Mouse (Mus musculus) CD4-positive, CD25-positive, alpha-beta regulatory T cell, adult 2 months (primary cell): ENCODE results near the gene Neurl2.
"Not testable (repeated sequence)": the region's sequence is repeated elsewhere in the genome, so short reads cannot be mapped to it uniquely, and the experiment has no call there.

Source experiments
- DNase-seq: peaks from one replicate; pipeline ENCODE4 v3.0.0-alpha.2; 2012; ENCODE audit warnings: low read depth, low spot score

Neurl2 gene

DNA sequence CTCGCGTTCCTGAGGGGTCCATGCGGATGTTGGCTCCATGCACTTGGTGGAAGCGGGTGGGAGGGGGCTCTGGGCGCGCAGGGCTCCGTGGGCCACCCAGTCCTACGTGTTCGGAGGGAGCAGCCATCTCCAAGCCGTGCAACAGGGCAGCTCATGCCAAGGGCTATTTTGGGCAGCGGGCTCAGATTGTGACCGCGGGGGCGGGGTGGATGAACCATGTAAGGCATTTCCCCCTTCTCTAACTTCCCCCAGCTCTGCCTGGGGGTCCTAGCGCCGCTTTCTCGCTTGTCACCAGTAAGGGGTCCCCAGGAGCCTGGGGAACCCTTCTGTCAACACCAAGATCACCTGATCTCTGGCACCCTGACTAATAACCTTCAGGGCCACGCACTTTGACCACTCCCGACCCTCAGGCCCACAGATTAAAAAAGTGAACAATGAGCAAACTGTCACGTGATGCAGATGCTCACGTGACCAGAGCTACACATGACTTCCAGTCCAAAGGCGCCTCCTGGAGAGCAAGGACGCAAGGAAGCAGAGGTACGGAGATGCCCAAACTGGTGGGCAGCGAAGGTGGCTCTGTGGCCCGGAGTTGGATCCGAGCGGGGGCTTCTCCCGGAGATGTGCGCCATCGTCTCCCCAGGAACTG is at the start of gene Neurl2:
TSS of gene Neurl2 (minus strand) at position 143 of the 646 bp plus-strand sequence.
- DNase-seq: peak; percentile 92

DNA sequence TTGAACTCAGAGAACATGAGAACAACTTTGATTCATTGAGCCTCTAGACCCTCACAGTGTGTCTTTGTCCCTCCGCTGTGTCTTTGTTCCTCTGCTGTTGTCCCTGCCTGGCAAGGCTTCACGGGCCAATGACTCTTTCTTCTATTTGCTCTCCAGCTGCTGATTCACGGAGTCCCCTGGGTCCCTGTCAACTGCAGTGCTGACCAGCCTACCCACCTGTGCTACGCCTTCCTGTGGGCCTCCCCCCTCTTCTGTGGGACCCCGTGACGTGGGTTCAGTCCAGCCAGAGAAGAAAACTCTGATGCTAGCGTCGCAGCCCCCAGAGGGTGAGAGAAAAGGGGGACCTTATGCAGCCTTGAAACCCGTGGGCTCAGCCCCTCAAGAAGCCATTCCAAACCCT is 49.4 kb upstream of the Neurl2 start:
- no peak for DNase-seq

DNA sequence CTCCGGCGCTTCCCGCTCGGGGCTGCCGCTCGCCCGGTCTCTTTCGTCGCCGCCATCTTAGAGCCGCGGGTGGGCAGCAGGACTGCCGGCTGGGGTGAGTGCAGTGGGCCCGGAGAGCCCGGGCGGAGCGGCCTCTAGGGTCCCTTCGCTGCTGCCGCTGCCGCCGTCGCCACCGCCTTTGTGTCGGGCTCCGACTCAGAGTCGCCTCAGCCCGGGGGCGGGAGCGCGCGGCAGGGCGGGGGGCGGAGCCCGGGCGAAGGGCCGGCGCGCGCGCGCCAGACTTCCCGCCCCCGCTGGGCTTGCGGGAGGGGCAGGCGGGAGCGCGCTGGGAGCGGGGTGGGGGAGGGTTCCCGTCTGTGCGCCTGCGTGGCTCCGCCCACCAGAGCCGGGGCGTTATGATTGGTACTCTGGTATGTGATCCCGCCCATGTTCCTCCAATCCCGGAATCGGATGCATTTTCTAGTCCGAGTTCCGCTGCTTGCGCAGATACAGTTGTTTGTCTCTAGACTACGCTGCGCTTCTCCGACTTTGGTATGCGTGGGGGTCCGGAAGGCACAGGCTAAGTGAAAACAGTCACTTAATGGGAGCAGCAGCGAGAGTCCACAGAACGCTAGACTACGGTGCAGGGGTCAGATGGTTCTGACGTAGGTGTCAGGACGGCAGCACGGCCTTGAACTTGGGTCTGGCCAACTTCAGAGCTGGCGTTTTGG is 46.5 kb upstream of the Neurl2 start:
- peak; percentile 98 for DNase-seq

DNA sequence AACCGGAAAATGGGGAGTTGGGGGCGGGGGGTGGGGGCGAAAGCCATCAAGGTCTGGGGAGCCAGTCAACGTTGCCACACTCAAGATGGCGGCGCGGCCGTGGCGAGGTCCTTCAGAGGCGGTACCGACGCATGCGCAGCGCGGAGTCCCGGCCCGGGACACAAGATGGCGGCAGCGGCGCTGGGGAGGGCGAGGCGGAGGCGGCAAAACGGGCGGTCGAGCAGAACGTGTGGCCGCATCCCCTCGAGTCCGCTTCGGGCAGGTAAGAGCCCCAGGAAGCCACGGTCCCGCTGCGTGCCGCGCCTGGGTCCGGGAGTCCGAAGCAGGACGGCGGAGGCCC is 45.9 kb upstream of the Neurl2 start, which contains the start of gene Pcif1:
TSS of gene Pcif1 (plus strand) at position 77 of the 340 bp plus-strand sequence.
- DNase-seq: peak; percentile 96

DNA sequence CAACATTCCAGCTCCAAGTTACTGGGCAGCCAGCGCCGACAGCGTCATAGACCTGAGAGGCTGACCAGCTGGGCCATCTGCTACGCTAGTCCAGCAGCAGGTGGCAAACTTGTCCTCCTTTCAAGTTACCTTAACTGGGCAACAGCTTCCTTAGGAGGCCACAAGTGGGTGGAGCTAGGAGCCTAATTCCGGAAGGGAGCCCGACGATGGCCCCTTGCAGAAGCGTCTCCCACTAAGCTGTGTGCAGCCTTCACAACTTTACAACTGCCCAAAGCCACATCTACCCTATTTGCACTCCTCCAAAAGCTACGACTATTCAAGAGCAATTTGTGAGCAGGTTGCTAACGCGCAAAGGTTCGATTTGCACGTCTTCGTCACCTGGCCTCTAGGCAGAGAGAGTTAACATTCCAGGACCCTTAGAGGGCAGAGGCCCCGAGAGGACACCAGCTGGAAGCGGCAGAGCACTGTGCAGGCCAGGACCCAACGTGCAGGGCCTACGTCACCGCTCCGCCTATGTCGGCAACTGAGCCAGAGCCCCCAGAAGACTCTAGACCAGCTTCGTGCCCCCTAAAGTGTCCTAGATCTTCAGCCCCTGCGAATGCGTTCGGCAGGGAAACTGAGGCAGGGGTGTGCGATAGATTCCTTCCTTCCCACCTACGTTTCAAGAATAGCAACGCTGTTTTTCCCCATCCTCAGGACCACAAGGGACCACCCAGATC is 45.4 kb upstream of the Neurl2 start:
- DNase-seq: peak; percentile 68

DNA sequence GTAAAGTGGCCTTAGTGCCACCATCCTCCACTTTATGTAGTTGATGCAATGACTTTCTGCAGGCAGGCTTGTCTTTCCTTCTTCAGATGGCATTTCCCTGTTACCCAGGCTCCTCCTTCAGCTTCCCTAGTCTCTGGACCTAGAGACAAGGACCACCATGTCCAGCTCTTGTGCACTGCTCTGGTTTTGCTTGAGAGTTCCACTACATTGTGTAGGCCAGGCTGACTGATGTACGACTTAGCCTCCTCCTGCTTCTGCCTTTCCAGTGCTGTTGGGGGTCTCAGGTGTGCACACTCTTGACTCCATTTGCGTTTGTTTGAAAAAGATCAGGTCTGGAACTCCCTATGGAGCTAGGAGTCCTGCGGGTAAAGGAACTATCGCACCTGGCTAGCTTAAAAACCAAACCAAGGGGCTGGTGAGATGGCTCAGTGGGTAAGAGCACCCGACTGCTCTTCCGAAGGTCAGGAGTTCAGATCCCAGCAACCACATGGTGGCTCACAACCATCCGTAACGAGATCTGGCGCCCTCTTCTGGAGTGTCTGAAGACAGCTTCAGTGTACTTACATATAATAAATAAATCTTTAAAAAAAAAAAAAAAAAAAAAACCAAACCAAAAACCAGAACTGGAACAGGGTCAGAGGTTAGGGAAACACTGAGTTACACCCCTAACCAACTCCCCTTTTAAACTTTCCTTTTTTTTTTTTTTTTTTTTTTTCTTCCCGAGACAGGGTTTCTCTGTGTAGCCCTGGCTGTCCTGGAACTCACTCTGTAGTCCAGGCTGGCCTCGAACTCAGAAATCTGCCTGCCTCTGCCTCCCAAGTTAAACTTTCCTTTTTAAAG is 44.3 kb upstream of the Neurl2 start:
- DNase-seq: not testable (repeated sequence)

DNA sequence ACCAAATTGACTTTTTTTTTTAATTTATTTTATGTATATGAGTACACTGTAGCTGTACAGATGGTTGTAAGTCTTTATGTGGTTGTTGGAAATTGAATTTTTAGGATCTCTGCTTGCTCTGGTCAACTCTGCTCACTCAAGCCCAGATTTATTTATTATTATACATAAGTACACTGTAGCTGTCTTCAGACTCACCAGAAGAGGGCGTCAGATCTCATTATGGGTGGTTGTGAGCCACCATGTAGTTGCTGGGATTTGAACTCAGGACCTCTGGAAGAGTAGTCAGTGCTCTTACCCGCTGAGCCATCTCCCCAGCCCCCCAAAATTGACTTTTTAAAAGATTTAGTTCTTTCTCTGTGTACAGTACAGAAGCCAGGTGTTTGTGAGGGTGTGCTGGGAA is 42.4 kb upstream of the Neurl2 start:
- not testable (repeated sequence) for DNase-seq

DNA sequence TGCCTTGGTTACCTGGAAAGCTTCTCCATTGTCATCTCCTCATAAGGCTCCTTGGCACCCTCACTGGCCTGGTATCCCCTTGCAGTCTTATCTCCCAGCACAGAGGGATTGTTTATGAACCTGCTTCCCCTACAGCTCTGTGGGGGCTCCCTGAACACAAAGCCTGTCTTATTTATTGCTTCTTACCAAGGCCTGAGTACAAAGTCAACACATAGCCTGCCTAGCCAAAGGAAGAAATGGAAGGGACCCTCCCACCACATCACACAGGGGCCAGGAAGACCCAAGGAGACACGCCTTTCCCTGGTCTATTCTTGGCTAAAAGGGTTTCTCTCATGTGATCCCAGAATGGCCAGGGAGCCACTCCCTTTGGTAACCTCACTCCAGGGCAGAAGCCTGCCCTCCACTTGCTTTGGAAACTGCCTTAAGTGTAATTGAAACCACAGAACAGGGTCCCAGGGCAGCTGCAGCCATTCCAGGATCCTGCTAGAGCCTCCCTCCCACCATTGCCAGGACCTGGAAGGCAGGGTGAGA is 41.0 kb upstream of the Neurl2 start:
- DNase-seq: no peak

DNA sequence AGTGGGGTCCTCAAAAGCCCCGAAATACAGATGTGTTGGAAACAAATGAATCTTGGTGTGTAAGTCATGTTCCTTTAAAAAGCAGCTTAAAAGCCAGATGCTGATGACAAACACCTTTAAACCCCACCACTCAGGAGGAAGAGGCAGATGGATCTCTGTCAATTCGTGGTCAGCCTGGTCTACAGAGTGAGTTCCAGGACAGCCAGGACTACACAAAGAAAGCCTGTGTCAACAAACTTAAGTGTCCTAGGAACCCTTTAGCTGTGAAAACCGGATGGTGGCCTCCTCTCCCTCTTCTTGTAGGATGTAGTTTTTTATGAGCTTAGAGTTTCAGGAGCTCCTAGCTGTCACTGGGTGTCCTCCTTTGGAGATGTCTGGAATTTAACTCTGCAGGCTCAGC is 40.4 kb upstream of the Neurl2 start:
- DNase-seq: no peak

DNA sequence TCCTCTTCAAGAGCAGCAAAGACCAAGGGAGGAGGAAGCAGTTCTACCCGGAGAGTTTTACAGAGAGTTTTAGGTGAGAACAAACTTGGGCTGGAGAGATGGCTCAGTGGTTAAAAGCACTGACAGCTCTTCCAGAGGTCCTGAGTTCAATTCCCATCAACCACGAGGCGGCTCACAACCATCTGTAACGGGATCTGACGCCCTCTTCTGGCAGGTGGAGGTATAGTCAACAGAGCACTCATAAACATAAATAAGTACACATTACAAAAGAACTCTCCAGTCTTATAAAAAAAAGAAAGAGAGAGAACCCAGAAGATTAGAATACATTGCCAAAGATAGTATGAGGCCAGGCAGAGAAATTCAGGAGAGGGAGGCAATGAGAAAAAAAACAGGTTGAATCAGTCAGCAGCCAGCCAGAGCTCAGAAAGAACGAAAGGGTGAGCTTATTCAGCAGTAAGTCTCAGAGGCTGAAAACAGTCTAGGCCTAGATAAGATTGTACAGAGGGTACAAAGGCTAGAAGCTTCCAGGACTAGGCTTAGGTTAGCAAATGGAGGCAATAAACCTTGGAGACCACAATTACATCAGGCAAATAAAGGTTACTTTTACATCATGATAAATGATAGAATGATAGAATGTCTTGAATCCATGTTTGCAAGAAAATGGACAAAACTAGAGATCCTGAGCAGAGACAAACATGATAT is 38.5 kb upstream of the Neurl2 start:
- DNase-seq: no peak

DNA sequence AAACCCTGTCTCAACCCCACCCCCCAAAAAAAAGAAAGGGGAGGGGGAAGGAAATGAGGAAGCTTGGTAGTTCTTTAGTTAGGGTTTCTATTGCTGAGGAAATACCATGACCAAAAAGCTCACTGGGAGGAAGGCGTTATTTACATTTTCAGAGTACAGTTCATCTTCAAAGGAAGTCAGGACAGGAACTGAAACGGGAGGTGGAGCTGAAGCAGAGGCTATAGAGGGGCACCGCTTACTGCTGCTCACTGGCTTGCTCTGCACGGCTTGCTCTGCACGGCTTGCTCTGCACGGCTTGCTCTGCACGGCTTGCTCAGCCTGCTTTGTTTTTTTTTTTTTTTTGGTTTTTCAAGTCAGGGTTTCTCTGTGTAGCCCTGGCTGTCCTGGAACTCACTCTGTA is 35.2 kb upstream of the Neurl2 start:
- DNase-seq: peak; percentile 57

DNA sequence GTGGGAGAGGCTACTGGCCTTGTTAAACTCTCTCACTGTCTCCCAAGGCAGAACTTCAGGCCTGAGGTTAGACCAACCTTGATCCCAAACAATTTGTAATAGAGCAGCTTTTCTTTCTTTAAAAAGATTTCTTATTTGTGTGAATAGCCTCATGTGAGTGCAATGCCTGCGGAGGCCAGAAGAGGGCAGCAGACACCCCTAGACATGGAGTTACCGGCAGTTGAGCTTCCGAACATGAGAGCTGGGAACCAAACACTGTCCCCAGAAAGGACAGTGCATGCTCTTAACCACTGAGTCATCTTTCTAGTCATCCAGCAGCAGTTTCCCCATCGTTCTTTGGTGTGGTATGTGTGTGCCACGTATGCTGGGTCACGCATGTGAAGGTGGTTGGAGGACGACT is 34.3 kb upstream of the Neurl2 start:
- peak; percentile 50 for DNase-seq

DNA sequence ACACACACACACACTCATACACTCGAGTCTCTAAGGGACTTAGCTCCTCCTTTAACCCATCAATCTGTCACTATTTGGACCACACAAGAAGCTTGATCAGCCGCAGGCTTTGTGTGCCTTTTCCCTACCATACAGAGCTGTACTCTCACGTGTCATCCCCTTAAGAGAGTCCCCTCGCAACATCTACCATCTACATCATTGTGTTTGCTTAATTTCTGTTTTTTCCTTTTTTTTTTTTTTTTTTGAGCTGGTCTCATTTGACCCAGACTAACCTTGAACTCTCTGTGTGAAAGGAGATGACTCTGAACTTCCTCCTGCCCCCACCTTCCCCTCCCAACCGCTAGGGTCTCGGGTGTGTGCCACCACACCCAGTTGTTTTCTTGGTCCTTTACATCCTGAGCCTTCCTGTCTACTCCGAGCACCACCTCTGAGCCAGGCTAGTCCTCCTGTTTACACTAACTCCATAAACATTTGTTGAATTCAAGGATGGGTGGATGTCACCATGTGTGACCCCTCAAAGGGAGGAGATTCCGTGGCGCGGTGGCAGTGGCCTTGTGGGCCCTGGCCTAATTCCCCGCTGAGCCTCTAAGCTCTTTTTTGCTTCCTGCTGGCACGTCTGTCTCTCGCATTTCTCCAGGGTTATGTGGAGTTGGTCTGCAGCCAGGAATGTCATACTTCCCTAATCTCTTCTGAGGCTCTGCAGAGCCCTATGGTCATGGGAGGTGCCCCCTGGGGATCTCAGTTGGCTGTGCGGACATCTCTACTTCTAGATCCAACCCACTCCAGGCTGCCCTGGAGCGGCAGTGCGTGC is 33.7 kb upstream of the Neurl2 start:
- DNase-seq: no peak

DNA sequence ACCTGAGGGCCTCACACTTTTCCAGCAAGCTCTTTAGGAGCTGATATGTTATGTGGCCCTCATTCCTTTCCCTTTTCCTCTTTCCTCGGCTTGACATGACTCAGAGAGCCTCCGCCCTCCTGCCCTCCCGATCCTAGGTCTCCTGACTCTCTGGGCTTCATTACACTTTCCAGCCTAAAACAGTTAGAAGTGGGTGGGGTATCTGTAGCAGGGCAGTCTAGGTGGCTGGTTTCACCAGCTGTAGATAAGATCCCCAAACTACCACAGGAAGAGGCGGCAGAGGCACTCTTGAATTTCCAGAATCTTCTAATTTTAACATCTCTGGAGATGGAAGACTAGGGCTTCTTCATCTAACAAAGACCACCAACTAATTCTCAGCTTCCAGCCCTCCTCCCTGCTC is 31.3 kb upstream of the Neurl2 start:
- DNase-seq: no peak

DNA sequence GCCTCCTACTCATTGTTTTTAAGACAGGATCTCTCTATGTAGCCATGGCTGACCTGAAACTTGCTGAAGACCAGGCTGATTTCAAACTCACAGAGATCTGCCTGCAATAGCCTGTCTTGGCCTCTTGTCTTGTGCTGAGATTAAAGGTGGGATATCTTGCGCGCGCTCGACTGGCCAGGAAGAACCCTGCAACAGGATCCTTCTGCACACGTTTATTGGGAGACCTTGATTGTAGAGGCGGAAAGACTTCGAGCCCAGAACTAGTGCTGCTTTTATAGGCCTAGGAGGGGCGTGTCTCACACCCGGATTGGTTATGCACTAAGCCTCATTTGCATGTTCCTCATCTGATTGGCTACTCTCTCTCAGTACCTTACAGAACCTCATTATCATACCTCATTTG is 30.2 kb upstream of the Neurl2 start:
- not testable (repeated sequence) for DNase-seq

DNA sequence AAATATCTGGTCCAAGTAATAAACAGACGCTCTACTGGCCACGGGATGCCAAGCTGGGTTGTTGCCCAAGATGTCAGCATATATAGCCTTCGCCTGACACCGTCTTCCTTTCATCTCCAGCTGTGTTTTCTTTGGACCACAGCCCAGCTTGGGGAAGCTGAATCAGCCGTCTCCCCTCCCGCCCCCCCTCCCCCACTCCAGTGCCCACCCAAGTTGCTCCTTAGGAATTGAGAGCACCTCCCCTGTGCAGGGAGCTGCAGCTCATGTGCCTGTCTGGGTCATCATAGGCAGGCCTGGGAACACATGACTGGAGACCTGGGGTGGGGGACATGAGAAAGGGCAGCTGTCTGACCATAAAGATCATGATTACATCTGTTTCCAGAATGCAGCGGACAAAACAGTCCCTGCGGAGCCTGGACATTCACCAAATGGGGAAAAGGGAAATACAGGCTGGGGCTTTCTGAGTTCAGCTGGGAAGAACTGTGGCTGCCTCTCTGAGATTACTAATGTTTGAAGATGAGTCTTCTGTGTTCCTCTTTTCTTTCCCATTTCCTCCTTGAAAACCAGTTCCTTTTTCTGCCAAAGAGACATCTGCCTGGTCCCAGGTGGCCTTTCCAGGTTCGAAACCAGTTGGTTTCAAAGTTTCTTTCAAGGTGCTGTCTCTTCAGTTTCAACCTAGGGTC is 29.1 kb upstream of the Neurl2 start:
- DNase-seq: no peak

DNA sequence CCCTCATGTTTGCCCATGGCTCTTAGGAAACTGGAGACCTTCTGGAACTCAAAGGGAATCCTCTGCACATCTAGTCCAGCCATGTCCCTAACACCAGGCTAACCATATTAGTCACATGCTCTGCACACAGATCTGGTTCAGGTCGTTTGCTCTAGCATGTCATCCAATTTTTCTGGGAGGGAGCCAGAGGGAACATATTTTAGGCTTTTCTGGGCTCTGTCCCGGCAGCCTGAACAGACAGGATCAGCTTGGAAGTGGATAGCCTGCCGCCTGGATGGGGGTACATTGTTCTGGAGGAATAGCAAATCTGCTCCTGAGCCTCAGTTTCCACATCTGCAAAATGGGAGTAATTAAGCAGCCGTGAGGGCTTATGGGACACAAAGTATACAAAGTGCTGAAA is 27.8 kb upstream of the Neurl2 start:
- no peak for DNase-seq

DNA sequence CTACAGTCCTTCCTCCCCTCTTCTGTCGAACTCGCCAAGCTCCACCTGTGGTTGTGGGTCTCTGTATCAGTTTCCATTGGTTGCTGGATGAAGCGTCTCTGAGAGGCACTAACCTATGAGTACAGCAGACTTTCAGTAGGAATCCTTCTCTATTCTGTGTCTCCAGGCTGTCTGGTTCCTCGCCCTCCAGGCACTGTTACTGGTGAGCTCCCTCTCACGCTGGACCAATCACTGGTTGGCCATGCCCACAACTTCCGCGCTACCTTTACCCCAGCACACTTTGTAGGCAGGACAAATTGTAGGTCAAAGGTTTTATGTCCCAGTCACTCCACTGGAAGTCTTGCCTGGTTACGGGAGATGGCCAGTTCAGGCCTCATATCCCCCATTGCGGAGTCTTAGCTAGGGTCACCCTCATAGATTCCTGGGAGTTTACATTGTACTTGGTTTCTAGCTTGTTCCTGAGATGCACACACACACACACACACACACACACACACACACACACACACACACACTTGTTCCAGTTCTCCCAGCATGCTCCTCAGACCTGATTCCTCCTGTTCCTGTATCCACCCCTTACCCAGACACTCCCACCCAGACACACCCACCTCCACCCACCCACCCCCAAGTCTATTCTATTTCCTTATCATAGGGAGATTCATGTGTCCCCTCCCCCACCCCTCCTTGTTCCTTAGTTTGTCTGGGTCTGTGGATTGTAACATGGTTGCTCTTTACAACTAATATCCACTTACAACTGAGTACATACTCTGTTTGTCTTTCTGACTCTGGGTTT is 26.6 kb upstream of the Neurl2 start:
- no peak for DNase-seq

DNA sequence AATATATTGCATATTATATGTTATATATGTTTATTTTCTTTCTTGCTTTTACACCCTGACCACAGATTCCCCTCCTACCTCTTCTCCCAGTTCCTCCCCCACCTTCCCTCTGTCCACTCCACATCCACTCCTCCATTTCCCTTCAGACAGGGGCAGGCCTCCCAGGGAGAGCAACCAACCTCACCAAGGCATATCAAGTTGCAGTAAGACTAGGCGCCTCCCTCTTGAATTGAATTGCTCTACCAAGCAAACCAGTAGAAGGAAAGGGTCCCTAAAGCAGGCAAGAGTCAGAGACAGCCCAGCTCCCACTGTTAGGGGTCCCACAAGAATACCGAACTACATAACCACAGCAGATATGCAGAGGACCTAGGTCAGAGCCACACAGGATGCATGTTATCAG is 25.9 kb upstream of the Neurl2 start:
- DNase-seq: no peak
